Mouse (Mus musculus): ENCODE results near the gene Tex10. TPM values are rescaled to one million over a fixed set of nuclear protein-coding genes. Genes with fewer than 3 reads are reported as not detected.
"Not testable (repeated sequence)": the region's sequence is repeated elsewhere in the genome, so short reads cannot be mapped to it uniquely, and the experiment has no call there.

The Tex10 gene
- total RNA-seq, 4 experiments from 2014 or later: 23.1 to 24.0 (median 23.6) TPM

DNA sequence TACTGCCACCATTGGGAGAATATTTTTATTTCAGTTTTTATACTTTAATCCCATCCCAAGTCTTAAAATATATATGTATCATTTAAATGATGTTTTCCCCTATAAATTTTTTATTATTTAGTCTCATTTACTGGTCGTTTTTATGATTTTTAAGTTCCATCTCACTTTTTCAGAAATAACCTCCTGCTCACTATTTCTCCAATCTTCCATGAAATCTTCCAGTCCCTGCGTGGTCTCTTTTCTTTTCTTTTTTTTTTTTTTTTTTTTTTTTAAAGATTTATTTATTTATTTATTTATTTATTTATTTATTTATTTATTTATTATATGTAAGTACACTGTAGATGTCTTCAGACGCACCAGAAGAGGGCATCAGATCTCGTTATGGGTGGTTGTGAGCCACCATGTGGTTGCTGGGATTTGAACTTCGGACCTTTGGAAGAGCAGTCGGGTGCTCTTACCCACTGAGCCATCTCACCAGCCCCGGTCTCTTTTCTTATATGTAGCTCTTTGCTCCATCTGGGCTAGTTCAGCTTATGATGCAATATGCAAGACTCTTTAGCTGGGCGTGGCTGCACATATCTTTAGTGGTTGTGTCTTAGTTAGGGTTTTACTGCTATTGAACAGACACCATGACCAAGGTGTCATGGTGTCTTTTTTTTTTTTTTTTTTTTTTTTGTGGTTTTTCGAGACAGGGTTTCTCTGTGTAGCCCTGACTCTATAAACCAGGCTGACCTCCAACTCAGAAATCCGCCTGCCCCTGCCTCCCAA, 67.4 kb downstream of the Tex10 start:
- not testable (repeated sequence) for DNase-seq (ENCODE audit: low spot score in 2 of 2)

- DNase-seq (ENCODE audit: low spot score in 2 of 2): no peak
Observed at GRCm38 (mm10) chr4:48403066-48403640, 70.1 kb downstream of the Tex10 start.

DNA sequence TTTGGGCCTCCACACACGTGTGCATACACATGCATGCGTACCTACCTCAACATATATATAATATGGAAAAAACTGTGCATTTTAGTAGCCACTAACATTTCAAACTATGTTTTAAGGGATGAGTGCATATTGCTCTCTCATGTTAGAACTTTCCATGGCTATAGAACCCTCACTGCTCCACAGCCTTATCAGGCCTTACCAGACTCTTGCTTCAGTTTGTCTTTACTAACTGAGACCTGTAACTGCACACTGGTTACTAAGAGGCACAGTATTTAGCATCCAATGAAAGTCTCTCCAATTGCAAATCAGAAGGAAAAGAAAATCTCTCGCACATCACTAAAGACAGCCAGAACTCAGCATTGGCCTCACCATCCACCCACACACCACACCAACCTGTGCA, 76.3 kb downstream of the Tex10 start:
- DNase-seq (ENCODE audit: low spot score in 2 of 2): no peak

DNA sequence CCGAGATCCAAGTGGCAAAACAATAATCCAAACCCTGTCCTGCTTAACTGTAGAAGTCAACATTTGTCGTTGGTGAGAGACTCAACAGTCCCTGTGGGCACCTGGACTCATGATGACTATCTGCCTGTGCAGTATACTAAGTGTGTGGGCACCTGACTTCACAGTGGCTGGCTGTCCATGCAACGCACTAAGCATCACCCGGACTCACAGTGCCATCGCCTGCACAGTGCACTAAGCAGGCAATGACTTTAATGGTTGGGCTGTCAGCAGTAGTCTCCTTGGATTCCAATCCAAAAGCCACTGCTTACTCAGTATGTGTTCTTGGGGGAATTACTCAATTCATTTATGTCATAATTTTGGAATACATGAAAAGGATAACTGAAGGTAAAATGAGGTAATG, 90.8 kb downstream of the Tex10 start:
- DNase-seq (ENCODE audit: low spot score in 2 of 2): no peak

DNA sequence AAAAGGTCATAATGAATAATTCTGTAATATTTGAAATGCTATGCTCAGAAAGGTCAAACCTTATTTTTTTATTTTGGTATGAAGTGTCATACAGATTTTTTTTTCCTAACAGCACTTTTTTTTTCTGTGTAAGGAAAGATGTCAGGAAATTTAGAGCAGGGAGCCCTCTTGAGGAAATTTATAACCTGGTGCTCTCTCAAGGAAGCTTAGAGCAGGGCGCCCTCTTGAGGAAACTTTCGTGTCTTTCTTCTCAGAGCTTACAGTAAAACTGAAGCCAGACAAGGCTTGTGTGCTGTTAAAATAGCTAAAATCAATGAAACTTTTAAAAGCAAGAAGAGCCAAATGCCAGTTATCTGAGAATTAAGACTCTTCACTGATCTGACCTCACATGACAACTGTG, 92.3 kb downstream of the Tex10 start:
- peak; percentile 23 to 39 for DNase-seq (ENCODE audit: low spot score in 2 of 2)

Other genes with a start within 250 kb of the Tex10 start
- 10 to 100 TPM; 27.3 to 33.4 (median 32.5) TPM for gene Erp44, start 193.9 kb downstream of the Tex10 start, total RNA-seq (2022)
- 10 to 100 TPM; 13.9 to 16.8 (median 15.8) TPM for gene Invs, start 193.7 kb downstream of the Tex10 start, total RNA-seq (2022)
- gene Msantd3, start 66.5 kb upstream of the Tex10 start, total RNA-seq (2022): 10 to 100 TPM; 17.2 to 20.0 (median 18.9) TPM
- gene Tmeff1, start 111.7 kb upstream of the Tex10 start, total RNA-seq (2022): 100 to 1,000 TPM; 116 to 134 (median 123) TPM
- 1 to 10 TPM; 1.6 to 2.4 (median 2.1) TPM for gene Cavin4, start 190.1 kb upstream of the Tex10 start, total RNA-seq (2022)

All from left cerebral cortex, adult 8-10 months (tissue).